8 mouse cellular contexts compared by ENCODE assay signal in genomic region chr4:45528355-45529198, GRCm38 (mm10). TPM values are rescaled to one million over a fixed set of nuclear protein-coding genes. Genes with fewer than 3 reads are reported as not detected.
DNase-seq lines count a peak whose midpoint lies in the region; ATAC-seq lines count a peak whose summit lies in the region.

No protein-coding gene starts in this region.

- peak overlapping the region; percentile 90 for H3K27ac ChIP-seq in heart, embryonic 10.5 days
- H3K27ac ChIP-seq in forebrain, embryonic 12.5 days, result peak overlapping the region; percentile 92
- H3K27ac ChIP-seq in kidney, embryonic 14.5 days (ENCODE audit: low read depth, low read length), result 0 out of 2 replicates have a peak overlapping the region, but pooled peaks have one; percentile 24
- no peak overlapping the region for H3K27ac ChIP-seq in midbrain, embryonic 15.5 days

- no peak for ATAC-seq in forebrain, embryonic 12.5 days (ENCODE audit: low FRiP score)
- ATAC-seq in kidney, embryonic 14.5 days (ENCODE audit: low FRiP score, low TSS enrichment), result no peak
- ATAC-seq in midbrain, embryonic 15.5 days (replicated peaks), result no peak

- DNase-seq in heart, embryonic 10.5 days (ENCODE audit: low spot score), result peak; percentile 74
- DNase-seq in heart, adult 8-10 months (ENCODE audit: low spot score), result no peak
- DNase-seq in adrenal gland, adult 8-10 months, result no peak
- no peak for DNase-seq in ovary, postnatal 14 days (ENCODE audit: low spot score)
- DNase-seq in layer of hippocampus, postnatal 25 days (ENCODE audit: extremely low spot score in 1 of 2, low spot score in 1 of 2), result no peak

- H3K4me1 ChIP-seq in heart, embryonic 10.5 days, result peaks cover 69% of the 10 kb centered on the region
- H3K4me1 ChIP-seq in forebrain, embryonic 12.5 days, result peaks cover 68% of the 10 kb centered on the region
- H3K4me1 ChIP-seq in kidney, embryonic 14.5 days (ENCODE audit: control insufficient read depth, insufficient read depth, low read length), result peaks cover 44% of the 10 kb centered on the region
- H3K4me1 ChIP-seq in midbrain, embryonic 15.5 days, result peaks cover 43% of the 10 kb centered on the region

- 2% methylated on average over 21 of the region's 21 CpGs for WGBS in heart, embryonic 10.5 days
- 3% methylated on average over 21 of the region's 21 CpGs for WGBS in forebrain, embryonic 12.5 days
- 3% methylated on average over 21 of the region's 21 CpGs for WGBS in kidney, embryonic 14.5 days
- WGBS in midbrain, embryonic 15.5 days, result 3% methylated on average over 21 of the region's 21 CpGs

- H3K27me3 ChIP-seq in heart, embryonic 10.5 days (ENCODE audit: insufficient read depth, poor library complexity, severe bottlenecking), result no peaks in the 10 kb centered on the region
- peaks cover 14% of the 10 kb centered on the region; the same call in 1 of the 2 replicates for H3K27me3 ChIP-seq in forebrain, embryonic 12.5 days
- no peaks in the 10 kb centered on the region for H3K27me3 ChIP-seq in kidney, embryonic 14.5 days (ENCODE audit: control insufficient read depth, insufficient read depth, low read length)
- peaks cover 7% of the 10 kb centered on the region; the same call in 1 of the 2 replicates for H3K27me3 ChIP-seq in midbrain, embryonic 15.5 days (replicated peaks)

- H3K36me3 ChIP-seq in heart, embryonic 10.5 days, result peaks cover 17% of the 10 kb centered on the region
- H3K36me3 ChIP-seq in forebrain, embryonic 12.5 days (replicated peaks), result no peaks in the 10 kb centered on the region
- no peaks in the 10 kb centered on the region for H3K36me3 ChIP-seq in kidney, embryonic 14.5 days (ENCODE audit: control insufficient read depth, insufficient read depth, low read length)
- no peaks in the 10 kb centered on the region for H3K36me3 ChIP-seq in midbrain, embryonic 15.5 days (replicated peaks)

- H3K4me2 ChIP-seq in forebrain, embryonic 12.5 days, result peak overlapping the region; percentile 87
- peak overlapping the region; percentile 99 for H3K4me2 ChIP-seq in kidney, embryonic 14.5 days (replicated peaks; ENCODE audit: low read depth, low read length)
- H3K4me2 ChIP-seq in midbrain, embryonic 15.5 days, result peak overlapping the region; percentile 95

- no peaks in the 10 kb centered on the region for H3K9me3 ChIP-seq in heart, embryonic 10.5 days
- no peaks in the 10 kb centered on the region for H3K9me3 ChIP-seq in forebrain, embryonic 12.5 days
- no peaks in the 10 kb centered on the region for H3K9me3 ChIP-seq in kidney, embryonic 14.5 days (ENCODE audit: control insufficient read depth, low read length)
- H3K9me3 ChIP-seq in midbrain, embryonic 15.5 days, result no peaks in the 10 kb centered on the region

- peak overlapping the region; percentile 89 for H3K9ac ChIP-seq in forebrain, embryonic 12.5 days
- H3K9ac ChIP-seq in kidney, embryonic 14.5 days (ENCODE audit: low read depth, low read length), result peak overlapping the region; percentile 89
- peak overlapping the region; percentile 65 for H3K9ac ChIP-seq in midbrain, embryonic 15.5 days

- peak overlapping the region; percentile 88 for H3K4me3 ChIP-seq in heart, embryonic 10.5 days
- H3K4me3 ChIP-seq in forebrain, embryonic 12.5 days (replicated peaks), result peak overlapping the region; percentile 78
- peak overlapping the region; percentile 77 for H3K4me3 ChIP-seq in kidney, embryonic 14.5 days (ENCODE audit: low read length)
- H3K4me3 ChIP-seq in midbrain, embryonic 15.5 days, result peak overlapping the region; percentile 79

RNA-seq across cellular contexts. Expression of gene Shb, which starts 3.7 kb away (rescaled TPM):
- 8.2 and 8.3 TPM in 2 replicates for polyA plus RNA-seq in heart, embryonic 10.5 days (2016; fragmentation: Nextera tagmentation; extraction: Ambion mirVana)
- 10 to 100 TPM; 23.7 to 44.2 (median 32.3) TPM for total RNA-seq in heart, adult 8-10 months (2022)
- polyA plus RNA-seq in forebrain, embryonic 12.5 days (2016; fragmentation: Nextera tagmentation; extraction: Ambion mirVana), result 10.4 and 13.6 TPM in 2 replicates
- 6.0 and 6.1 TPM in 2 replicates for polyA plus RNA-seq in kidney, embryonic 14.5 days (2014; fragmentation: Nextera tagmentation; extraction: Ambion mirVana)
- 6.3 and 6.7 TPM in 2 replicates for polyA plus RNA-seq in midbrain, embryonic 15.5 days (2015; fragmentation: Nextera tagmentation; extraction: Ambion mirVana)
- total RNA-seq in adrenal gland, adult 8-10 months (2022), result 100 to 1,000 TPM in 2 of 4 experiments, 10 to 100 TPM in 2; 39.5 to 104 (median 79.0) TPM
- total RNA-seq in layer of hippocampus, postnatal 25 days (2021), result 10 to 100 TPM; 16.1 to 18.8 TPM
